Mouse (Mus musculus) retina, adult 2 months (tissue): Measurements from ENCODE around the gene Fam92a.
"Not testable (repeated sequence)": the region's sequence is repeated elsewhere in the genome, so short reads cannot be mapped to it uniquely, and the experiment has no call there.

Experiments used
- DNase-seq: peaks from one replicate; pipeline ENCODE4 v3.0.0-alpha.2; 2012; ENCODE audit warnings: low read depth, low spot score

Fam92a gene

GRCm38 (mm10) chr4:12171318-12172091 lies at the start of gene Fam92a:
Fam92a (minus strand) TSS chr4:12172015.
- peak; percentile 50 for DNase-seq

GRCm38 (mm10) chr4:12178992-12179391 lies 7.2 kb upstream of the Fam92a start:
- no peak for DNase-seq

GRCm38 (mm10) chr4:12170986-12171317 lies 863 bp downstream of the Fam92a start:
- no peak for DNase-seq

- DNase-seq, result no peak
Measured at GRCm38 (mm10) chr4:12147660-12148059, 24.2 kb downstream of the Fam92a start.

- not testable (repeated sequence) for DNase-seq
Measured at GRCm38 (mm10) chr4:12141516-12141915, 30.3 kb downstream of the Fam92a start.

GRCm38 (mm10) chr4:12140592-12141062 lies 31.2 kb downstream of the Fam92a start:
- not testable (repeated sequence) for DNase-seq

- peak; percentile 68 for DNase-seq
Measured at GRCm38 (mm10) chr4:12140141-12140567, 31.7 kb downstream of the Fam92a start, which contains the start of gene Rbm12b1. Rbm12b1 (plus strand) TSS chr4:12140264.
